Mouse (Mus musculus): ENCODE measurements at regions not wholly inside any gene's neighbourhood (a gene's known extent, or its start where the extent isn't known, plus 50 kb on each side); places are given as distances from the start of the nearest gene placed in this dataset.

GRCm38 (mm10) chr9:61555173-61555572, 183.0 kb downstream of the Tle3 start:
- ATAC-seq (replicated peaks; ENCODE audit: low FRiP score, low TSS enrichment, low read depth) = no peak
- no peak overlapping the region for H3K27ac ChIP-seq (ENCODE audit: low read depth)
- WGBS = 90% methylated on average over 8 of the region's 8 CpGs
- no peak overlapping the region for H3K4me2 ChIP-seq (ENCODE audit: low read length)
- H3K9ac ChIP-seq (ENCODE audit: low read length) = no peak overlapping the region
- no peaks in the 10 kb centered on the region for H3K36me3 ChIP-seq (ENCODE audit: control insufficient read depth, insufficient read depth, low read length)
- no peaks in the 10 kb centered on the region for H3K27me3 ChIP-seq (replicated peaks; ENCODE audit: control insufficient read depth, insufficient read depth, low read length)
- no peak overlapping the region for H3K4me3 ChIP-seq (ENCODE audit: low read depth, low read length)
- no peaks in the 10 kb centered on the region for H3K4me1 ChIP-seq (replicated peaks; ENCODE audit: control insufficient read depth, insufficient read depth, low read length)
- DNase-seq (ENCODE audit: low spot score) = no peak
- H3K9me3 ChIP-seq (ENCODE audit: control insufficient read depth, low read length) = no peaks in the 10 kb centered on the region

DNA sequence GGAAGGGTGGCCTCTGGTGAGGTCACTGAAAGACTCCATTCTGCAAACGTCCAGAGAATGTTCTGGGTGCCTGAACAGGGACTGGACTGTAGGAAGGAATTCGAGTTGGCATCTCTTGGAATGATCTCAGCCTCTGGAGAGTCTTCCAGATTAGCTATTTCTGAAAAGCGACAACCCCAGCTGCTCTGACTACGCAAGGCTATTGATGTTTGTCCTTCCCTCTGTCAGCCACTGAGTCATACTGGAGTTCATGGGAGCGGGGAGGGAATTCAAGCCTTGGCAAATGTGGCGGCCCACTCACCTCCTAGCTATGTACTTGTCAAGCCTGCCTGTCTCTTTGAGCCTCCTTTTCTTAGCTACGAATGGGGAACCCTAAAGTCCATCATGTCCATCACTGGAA, 182.4 kb downstream of the Tle3 start:
- H3K4me3 ChIP-seq (ENCODE audit: low read depth, low read length) = no peak overlapping the region
- DNase-seq (ENCODE audit: low spot score) = no peak

DNA sequence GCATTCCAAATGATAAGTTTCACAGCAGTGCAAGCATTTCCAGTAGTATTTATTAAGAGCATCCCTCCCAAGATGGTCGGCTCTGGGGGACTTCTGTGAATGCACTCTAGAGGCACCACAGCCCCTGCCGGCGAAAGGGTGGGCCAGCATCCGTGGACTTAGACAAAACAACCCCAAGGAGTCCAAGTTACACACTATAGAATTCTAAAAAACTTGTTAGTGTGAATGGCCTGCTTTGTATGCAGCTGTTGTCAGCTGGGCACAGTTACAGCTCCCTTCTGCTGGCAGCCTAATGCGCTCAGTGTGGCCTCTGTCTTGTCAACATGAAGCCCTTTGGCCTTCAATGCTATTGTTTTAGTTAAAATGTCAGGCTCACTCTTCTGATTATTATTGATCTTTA, 181.5 kb downstream of the Tle3 start:
- ATAC-seq (replicated peaks; ENCODE audit: low FRiP score, low TSS enrichment, low read depth) (no peak), DNase-seq (ENCODE audit: low spot score) (no peak)
- Histone ChIP-seq H3K4me1 (replicated peaks; ENCODE audit: control insufficient read depth, insufficient read depth, low read length) (no peaks in the 10 kb centered on the region), H3K4me2 (ENCODE audit: low read length) (no peak overlapping the region), H3K9ac (ENCODE audit: low read length) (no peak overlapping the region), H3K9me3 (ENCODE audit: control insufficient read depth, low read length) (no peaks in the 10 kb centered on the region), H3K36me3 (ENCODE audit: control insufficient read depth, insufficient read depth, low read length) (no peaks in the 10 kb centered on the region), H3K27me3 (replicated peaks; ENCODE audit: control insufficient read depth, insufficient read depth, low read length) (no peaks in the 10 kb centered on the region), H3K27ac (ENCODE audit: low read depth) (no peak overlapping the region), H3K4me3 (ENCODE audit: low read depth, low read length) (no peak overlapping the region)
- WGBS = 74% methylated on average over 5 of the region's 5 CpGs

More for the DNA sequence above, 182.4 kb downstream of the Tle3 start:
- no peak overlapping the region for H3K9ac ChIP-seq (ENCODE audit: low read length)
- H3K36me3 ChIP-seq (ENCODE audit: control insufficient read depth, insufficient read depth, low read length) = no peaks in the 10 kb centered on the region
- H3K4me1 ChIP-seq (replicated peaks; ENCODE audit: control insufficient read depth, insufficient read depth, low read length) = no peaks in the 10 kb centered on the region
- H3K9me3 ChIP-seq (ENCODE audit: control insufficient read depth, low read length) = no peaks in the 10 kb centered on the region
- H3K27me3 ChIP-seq (replicated peaks; ENCODE audit: control insufficient read depth, insufficient read depth, low read length) = no peaks in the 10 kb centered on the region
- no peak overlapping the region for H3K4me2 ChIP-seq (ENCODE audit: low read length)
- 82% methylated on average over 7 of the region's 7 CpGs for WGBS
- no peak for ATAC-seq (replicated peaks; ENCODE audit: low FRiP score, low TSS enrichment, low read depth)
- H3K27ac ChIP-seq (ENCODE audit: low read depth) = no peak overlapping the region

DNA sequence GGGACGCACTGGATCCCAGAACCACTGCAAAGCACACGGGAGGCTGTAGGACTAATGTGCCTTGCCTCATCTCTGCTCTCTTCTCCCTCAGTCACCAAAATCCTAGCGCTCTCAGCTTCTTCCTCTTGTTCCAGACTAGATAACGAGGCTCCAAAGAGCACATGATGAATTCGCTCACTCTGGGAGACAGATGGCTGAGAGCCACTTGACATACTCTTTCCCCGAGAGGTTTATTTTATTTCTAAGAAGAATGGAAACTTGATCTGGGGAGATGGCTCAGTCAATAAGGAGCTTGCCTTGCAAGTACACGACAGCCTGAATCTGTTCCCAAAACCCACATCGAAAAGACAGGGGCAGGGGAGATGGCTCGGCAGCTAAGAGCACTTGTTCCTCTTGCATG, 179.2 kb downstream of the Tle3 start:
- Histone ChIP-seq H3K36me3 (ENCODE audit: control insufficient read depth, insufficient read depth, low read length) (no peaks in the 10 kb centered on the region), H3K4me1 (replicated peaks; ENCODE audit: control insufficient read depth, insufficient read depth, low read length) (no peaks in the 10 kb centered on the region), H3K27me3 (replicated peaks; ENCODE audit: control insufficient read depth, insufficient read depth, low read length) (no peaks in the 10 kb centered on the region), H3K27ac (ENCODE audit: low read depth) (no peak overlapping the region), H3K9me3 (ENCODE audit: control insufficient read depth, low read length) (0 out of 2 replicates have a peak, but pooled peaks cover 3% of the 10 kb centered on the region), H3K4me3 (ENCODE audit: low read depth, low read length) (no peak overlapping the region), H3K9ac (ENCODE audit: low read length) (no peak overlapping the region), H3K4me2 (ENCODE audit: low read length) (no peak overlapping the region)
- DNase-seq (ENCODE audit: low spot score) (no peak), ATAC-seq (replicated peaks; ENCODE audit: low FRiP score, low TSS enrichment, low read depth) (no peak)
- WGBS = 57% methylated on average over 9 of the region's 9 CpGs

DNA sequence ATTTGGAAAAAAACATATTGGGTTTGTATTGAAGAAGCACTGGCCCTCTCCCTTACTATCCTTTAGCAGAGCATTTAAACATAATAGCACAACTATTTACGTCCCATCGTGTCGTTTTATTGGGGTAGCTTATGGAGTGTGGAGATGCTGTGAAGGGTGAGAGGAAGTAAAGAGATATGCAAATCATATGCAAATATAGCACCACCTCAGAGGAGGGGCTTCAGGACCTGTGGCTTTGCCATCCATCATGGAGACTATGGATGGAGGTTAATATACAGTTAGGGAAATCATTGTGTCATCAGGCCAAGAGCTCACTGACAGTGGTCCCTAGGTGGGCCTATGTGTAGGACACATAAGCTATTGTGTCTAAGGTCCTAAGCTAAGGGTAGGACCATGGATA, 178.2 kb downstream of the Tle3 start:
- ATAC-seq (replicated peaks; ENCODE audit: low FRiP score, low TSS enrichment, low read depth) (no peak), DNase-seq (ENCODE audit: low spot score) (no peak)
- Histone ChIP-seq H3K36me3 (ENCODE audit: control insufficient read depth, insufficient read depth, low read length) (no peaks in the 10 kb centered on the region), H3K9ac (ENCODE audit: low read length) (no peak overlapping the region), H3K4me3 (ENCODE audit: low read depth, low read length) (no peak overlapping the region), H3K4me2 (ENCODE audit: low read length) (no peak overlapping the region), H3K27me3 (replicated peaks; ENCODE audit: control insufficient read depth, insufficient read depth, low read length) (no peaks in the 10 kb centered on the region), H3K4me1 (replicated peaks; ENCODE audit: control insufficient read depth, insufficient read depth, low read length) (no peaks in the 10 kb centered on the region), H3K9me3 (ENCODE audit: control insufficient read depth, low read length) (0 out of 2 replicates have a peak, but pooled peaks cover 3% of the 10 kb centered on the region), H3K27ac (ENCODE audit: low read depth) (no peak overlapping the region)
- WGBS = 72% methylated on average over 3 of the region's 3 CpGs

GRCm38 (mm10) chr9:61549692-61550241, 177.6 kb downstream of the Tle3 start:
- Histone ChIP-seq H3K9me3 (ENCODE audit: control insufficient read depth, low read length) (0 out of 2 replicates have a peak, but pooled peaks cover 3% of the 10 kb centered on the region), H3K36me3 (ENCODE audit: control insufficient read depth, insufficient read depth, low read length) (no peaks in the 10 kb centered on the region), H3K4me3 (ENCODE audit: low read depth, low read length) (no peak overlapping the region), H3K27ac (ENCODE audit: low read depth) (no peak overlapping the region), H3K4me2 (ENCODE audit: low read length) (no peak overlapping the region), H3K4me1 (replicated peaks; ENCODE audit: control insufficient read depth, insufficient read depth, low read length) (no peaks in the 10 kb centered on the region), H3K27me3 (replicated peaks; ENCODE audit: control insufficient read depth, insufficient read depth, low read length) (no peaks in the 10 kb centered on the region), H3K9ac (ENCODE audit: low read length) (no peak overlapping the region)
- no peak for DNase-seq (ENCODE audit: low spot score)
- no peak for ATAC-seq (replicated peaks; ENCODE audit: low FRiP score, low TSS enrichment, low read depth)
- 58% methylated on average over 5 of the region's 5 CpGs for WGBS

DNA sequence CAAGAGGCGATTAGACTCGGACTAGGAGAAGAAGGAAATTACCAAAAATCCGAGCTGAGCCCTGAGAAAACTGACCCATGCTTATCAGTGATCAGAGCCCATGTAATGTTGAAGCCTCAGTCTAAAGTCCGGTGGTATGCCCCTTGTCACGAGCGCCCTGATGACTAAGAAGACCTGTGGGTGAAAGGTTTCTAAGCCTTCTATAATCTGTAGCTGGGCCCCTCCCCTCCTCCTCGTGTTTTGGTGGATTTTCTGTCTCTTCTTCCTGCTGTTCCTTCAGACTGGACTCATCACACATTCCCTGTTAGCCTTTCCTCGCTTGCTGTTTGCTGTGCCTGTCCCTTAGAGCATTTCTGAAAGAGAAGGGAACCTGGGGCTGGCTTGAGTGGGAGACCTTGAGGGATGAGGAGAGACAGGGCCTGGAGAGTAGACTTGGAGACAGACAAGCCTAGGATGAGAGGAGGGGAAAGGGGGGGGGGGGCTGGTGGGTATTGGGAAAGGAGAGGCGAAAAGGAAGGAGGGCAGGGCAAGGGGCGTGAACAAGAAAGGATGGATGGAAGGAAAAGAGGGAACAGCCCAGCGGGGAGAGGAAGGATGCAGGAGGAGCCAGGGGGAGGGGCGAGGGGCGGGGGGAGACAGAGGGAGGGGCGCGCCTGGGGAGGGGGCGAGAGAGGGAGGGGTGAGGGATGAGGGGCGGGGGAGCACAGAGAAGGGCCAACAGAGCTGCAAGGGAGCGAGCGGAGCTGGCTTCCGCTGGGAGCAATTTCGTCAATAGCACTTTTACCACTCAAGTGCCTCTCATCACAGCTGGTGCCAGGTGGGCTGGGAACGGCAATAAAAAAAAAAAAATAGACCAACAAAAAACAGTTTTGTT, 165.4 kb downstream of the Tle3 start:
- H3K4me2 ChIP-seq (ENCODE audit: low read length) = peak overlapping the region; percentile 20; the same call in 1 of the 2 replicates
- H3K27ac ChIP-seq (ENCODE audit: low read depth) = 0 out of 2 replicates have a peak overlapping the region, but pooled peaks have one; percentile 14
- peak; percentile 64 for DNase-seq (ENCODE audit: low spot score)
- no peak overlapping the region for H3K9ac ChIP-seq (ENCODE audit: low read length)
- 13% methylated on average over 15 of the region's 22 CpGs for WGBS
- no peak overlapping the region for H3K4me3 ChIP-seq (ENCODE audit: low read depth, low read length)
- no peaks in the 10 kb centered on the region for H3K36me3 ChIP-seq (ENCODE audit: control insufficient read depth, insufficient read depth, low read length)
- no peaks in the 10 kb centered on the region for H3K27me3 ChIP-seq (replicated peaks; ENCODE audit: control insufficient read depth, insufficient read depth, low read length)
- H3K4me1 ChIP-seq (replicated peaks; ENCODE audit: control insufficient read depth, insufficient read depth, low read length) = peaks cover 17% of the 10 kb centered on the region
- ATAC-seq (replicated peaks; ENCODE audit: low FRiP score, low TSS enrichment, low read depth) = 0 out of 2 replicates have a peak, but pooled peaks have one; percentile 29
- H3K9me3 ChIP-seq (ENCODE audit: control insufficient read depth, low read length) = 0 out of 2 replicates have a peak, but pooled peaks cover 3% of the 10 kb centered on the region

DNA sequence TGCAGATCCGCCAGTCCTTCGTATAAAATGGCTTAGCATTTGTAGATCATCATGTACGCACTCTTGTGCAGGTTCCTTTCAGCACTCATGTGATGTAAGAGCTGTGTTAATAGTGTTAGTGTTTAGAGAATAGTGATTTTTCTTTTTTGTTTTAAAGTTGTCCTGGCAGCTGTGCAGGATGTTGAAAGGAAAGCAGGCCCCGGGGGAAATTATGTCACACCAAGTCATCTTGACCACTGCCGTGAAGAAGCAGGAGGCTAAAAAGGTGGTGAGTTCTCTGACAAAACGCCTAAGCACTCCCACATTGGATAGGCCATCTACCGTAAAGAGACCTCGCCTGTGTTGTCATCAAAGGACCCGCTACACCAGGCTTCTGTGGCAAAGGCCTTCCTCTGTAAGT, 161.1 kb downstream of the Tle3 start:
- Histone ChIP-seq H3K36me3 (ENCODE audit: control insufficient read depth, insufficient read depth, low read length) (no peaks in the 10 kb centered on the region), H3K9me3 (ENCODE audit: control insufficient read depth, low read length) (no peaks in the 10 kb centered on the region), H3K9ac (ENCODE audit: low read length) (no peak overlapping the region), H3K27ac (ENCODE audit: low read depth) (no peak overlapping the region), H3K27me3 (replicated peaks; ENCODE audit: control insufficient read depth, insufficient read depth, low read length) (no peaks in the 10 kb centered on the region), H3K4me1 (replicated peaks; ENCODE audit: control insufficient read depth, insufficient read depth, low read length) (peaks cover 9% of the 10 kb centered on the region), H3K4me2 (ENCODE audit: low read length) (no peak overlapping the region), H3K4me3 (ENCODE audit: low read depth, low read length) (no peak overlapping the region)
- 68% methylated on average over 9 of the region's 9 CpGs for WGBS
- DNase-seq (ENCODE audit: low spot score) (no peak), ATAC-seq (replicated peaks; ENCODE audit: low FRiP score, low TSS enrichment, low read depth) (no peak)
